Mouse (Mus musculus): ENCODE data around the gene Cyb561a3. TPM values are rescaled to one million over a fixed set of nuclear protein-coding genes. Genes with fewer than 3 reads are reported as not detected.

The Cyb561a3 gene
- polyA plus RNA-seq, 1 experiment: 13.9 TPM

Other genes with a start within 250 kb of the Cyb561a3 start
- 187 and 212 TPM in 2 replicates for gene Syt7, start 188.1 kb upstream of the Cyb561a3 start, polyA plus RNA-seq (2012; rRNA removed)
- 4.7 and 7.8 TPM in 2 replicates for gene Lrrc10b, start 119.7 kb upstream of the Cyb561a3 start, polyA plus RNA-seq (2012; rRNA removed)
- 0.84 and 1.2 TPM in 2 replicates for gene Ppp1r32, start 94.2 kb upstream of the Cyb561a3 start, polyA plus RNA-seq (2012; rRNA removed)
- 80.3 and 90.6 TPM in 2 replicates for gene Cpsf7, start 51.9 kb upstream of the Cyb561a3 start, polyA plus RNA-seq (2012; rRNA removed)
- 57.7 and 61.9 TPM in 2 replicates for gene Sdhaf2, start 51.0 kb upstream of the Cyb561a3 start, polyA plus RNA-seq (2012; rRNA removed)
- gene Tmem216, start 20.9 kb upstream of the Cyb561a3 start, polyA plus RNA-seq (2012; rRNA removed): 21.4 and 22.2 TPM in 2 replicates
- gene Tmem138, start 190 bp downstream of the Cyb561a3 start, polyA plus RNA-seq (2012; rRNA removed): 21.2 and 22.3 TPM in 2 replicates
- 126 and 138 TPM in 2 replicates for gene Ddb1, start 28.2 kb downstream of the Cyb561a3 start, polyA plus RNA-seq (2012; rRNA removed)
- 14.4 and 15.0 TPM in 2 replicates for gene Tkfc, start 28.5 kb downstream of the Cyb561a3 start, polyA plus RNA-seq (2012; rRNA removed)
- gene Vwce, start 57.0 kb downstream of the Cyb561a3 start, polyA plus RNA-seq (2012; rRNA removed): 0.99 and 1.4 TPM in 2 replicates
- 0.17 and 0.46 TPM in 2 replicates for gene Pga5, start 100.9 kb downstream of the Cyb561a3 start, polyA plus RNA-seq (2012; rRNA removed)
- gene Vps37c, start 111.6 kb downstream of the Cyb561a3 start, polyA plus RNA-seq (2012; rRNA removed): 22.6 and 25.1 TPM in 2 replicates
- 0.14 and 0.17 TPM in 2 replicates for gene Cd5, start 161.8 kb downstream of the Cyb561a3 start, polyA plus RNA-seq (2012; rRNA removed)

Measured in frontal cortex, adult 2 months (tissue).